Mouse (Mus musculus): Measurements from ENCODE around the gene Dnm1.

Gene Dnm1

DNA sequence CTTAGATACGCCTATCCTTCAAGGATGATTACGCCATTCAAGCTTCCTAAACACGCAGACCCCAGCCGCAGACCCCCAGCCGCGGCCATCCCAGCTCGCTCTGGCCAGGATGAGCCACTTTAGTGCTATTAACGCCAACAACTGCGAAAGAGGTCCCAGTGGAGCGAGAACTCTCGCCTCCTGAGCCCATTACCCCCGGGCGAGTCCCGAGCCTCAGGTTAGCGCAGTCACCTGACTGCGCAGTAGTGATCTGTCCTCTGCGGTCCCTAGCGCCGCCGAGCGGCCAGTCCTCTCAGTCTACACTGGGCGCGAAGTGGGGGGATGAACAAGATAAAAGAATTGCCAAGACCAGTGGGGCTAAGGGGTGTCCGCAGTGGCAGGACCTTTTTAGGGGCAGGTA, 8.3 kb upstream of the Dnm1 start:
- peak; percentile 81 for DNase-seq

DNA sequence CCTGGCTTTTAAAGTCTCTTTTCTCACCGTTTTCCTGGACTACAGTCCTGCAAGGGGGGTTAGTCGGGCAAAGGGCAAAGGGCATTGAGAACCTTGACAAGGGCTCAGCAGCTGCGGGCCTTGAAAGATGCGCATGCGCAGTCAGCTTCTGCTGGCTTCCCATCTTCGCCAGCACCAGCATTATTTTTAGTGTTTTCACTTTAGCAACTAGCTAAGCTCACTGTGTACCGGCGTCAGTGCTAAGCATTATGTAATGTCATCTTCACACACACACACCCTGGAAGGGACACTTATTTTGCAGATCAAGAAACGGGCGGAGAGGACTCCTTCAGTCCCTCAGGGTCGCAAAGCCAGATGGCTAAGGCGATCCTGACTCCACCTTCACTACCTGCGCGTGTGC, 7.6 kb upstream of the Dnm1 start:
- DNase-seq = peak; percentile 88

DNA sequence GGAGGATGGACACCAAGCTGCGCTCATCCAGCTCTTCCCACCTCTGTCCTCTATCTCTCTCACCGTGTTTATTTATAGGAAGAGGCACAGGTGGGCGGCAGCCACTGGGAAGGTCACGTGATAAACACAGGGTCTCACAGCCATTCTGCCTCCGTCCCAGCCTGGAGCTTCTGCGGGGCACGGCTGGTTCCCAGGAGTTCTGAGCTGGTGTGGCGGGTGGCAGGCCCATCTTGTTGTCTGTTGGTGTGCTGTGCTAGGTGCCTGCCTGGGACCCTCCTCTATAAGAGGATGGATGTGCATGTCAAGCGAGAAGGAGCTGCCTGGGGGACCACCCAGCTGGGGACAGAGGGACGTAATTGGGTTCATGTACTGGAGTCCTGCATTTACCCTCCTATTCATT, 5.2 kb upstream of the Dnm1 start:
- DNase-seq = no peak

DNA sequence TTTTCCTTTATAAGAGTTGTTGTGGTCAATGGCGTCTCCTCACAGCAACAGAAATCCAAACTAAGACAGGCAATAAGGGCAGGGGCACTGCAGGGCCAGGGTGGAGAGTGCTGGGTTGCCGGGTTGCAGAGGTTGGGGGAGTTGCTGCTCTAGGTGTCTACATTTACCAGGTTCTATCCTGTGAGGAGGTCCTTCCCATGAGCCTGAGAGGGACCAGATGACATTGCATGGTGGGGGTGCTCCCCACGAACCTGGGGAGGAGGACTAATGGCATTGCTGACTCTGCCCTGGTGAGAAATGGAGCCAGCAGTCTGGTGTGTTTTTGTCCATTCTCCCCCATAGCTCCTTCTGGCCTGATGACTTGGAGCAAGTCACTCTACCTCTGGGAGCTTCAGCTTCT, 4.6 kb upstream of the Dnm1 start:
- no peak for DNase-seq

DNA sequence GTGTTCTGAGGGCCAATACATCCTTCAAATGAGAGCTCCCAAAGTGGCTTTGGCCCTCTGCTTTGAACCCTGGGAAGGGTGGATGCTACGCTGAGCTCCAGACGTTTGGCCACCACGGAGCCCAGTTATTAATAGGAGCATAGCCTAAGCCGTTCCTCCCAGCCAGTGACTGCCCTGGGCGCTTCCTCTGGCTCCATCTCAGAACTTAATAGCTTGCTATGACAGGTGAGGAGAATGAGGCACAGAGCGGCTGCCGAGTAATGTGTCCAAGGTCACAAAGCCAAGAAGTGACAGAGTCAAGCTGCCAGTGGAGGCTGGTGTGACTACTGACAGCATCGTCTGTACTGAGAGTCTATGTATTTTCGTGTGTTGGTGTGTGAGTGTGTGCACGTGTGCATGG, 3.1 kb upstream of the Dnm1 start:
- no peak for DNase-seq

DNA sequence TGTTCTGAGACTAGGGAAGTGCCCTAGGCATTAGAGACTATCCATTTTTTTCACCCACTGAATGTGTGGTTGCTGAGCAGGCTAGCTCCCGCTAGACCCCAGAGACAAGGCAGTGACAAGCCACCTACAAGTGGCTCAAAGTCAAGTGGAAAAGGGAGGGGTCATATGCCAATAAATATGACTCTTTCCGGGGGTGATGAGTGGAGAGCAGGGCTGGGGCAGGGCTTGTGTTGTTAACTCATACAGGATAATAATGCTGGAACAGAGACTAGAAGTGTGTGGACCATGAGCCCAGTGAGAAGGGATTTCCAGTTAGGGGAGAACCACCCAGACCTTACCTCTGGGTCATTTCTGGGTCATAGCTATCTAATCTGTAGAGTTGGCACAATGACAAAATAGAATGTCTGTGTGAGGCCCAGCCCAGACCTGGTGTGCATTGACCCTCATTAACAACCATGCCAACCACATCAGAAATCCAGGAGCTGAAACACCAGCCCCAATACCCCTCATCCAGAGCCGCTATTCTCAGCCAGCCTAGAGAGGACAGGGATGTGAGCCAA, 1.3 kb upstream of the Dnm1 start:
- no peak for DNase-seq

DNA sequence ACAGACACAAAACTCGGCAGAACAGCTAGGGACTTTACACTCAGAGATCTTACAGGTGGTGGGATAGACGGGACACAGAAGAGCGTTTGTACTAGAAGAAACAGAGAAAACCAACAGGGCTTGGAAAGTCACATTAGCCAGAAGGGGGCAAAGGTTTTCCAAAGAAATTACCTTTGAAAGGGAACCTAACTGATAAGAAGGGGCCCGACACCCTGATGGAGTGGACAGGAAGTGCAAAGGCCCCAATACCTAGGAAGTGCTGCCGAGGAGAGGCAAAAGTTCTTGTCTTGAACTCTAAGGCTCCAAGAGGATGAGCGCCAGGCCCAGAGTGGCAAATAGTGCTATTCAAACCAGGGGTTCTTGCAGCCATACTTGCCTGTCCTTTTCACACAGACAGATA, 698 bp upstream of the Dnm1 start:
- DNase-seq = no peak

DNA sequence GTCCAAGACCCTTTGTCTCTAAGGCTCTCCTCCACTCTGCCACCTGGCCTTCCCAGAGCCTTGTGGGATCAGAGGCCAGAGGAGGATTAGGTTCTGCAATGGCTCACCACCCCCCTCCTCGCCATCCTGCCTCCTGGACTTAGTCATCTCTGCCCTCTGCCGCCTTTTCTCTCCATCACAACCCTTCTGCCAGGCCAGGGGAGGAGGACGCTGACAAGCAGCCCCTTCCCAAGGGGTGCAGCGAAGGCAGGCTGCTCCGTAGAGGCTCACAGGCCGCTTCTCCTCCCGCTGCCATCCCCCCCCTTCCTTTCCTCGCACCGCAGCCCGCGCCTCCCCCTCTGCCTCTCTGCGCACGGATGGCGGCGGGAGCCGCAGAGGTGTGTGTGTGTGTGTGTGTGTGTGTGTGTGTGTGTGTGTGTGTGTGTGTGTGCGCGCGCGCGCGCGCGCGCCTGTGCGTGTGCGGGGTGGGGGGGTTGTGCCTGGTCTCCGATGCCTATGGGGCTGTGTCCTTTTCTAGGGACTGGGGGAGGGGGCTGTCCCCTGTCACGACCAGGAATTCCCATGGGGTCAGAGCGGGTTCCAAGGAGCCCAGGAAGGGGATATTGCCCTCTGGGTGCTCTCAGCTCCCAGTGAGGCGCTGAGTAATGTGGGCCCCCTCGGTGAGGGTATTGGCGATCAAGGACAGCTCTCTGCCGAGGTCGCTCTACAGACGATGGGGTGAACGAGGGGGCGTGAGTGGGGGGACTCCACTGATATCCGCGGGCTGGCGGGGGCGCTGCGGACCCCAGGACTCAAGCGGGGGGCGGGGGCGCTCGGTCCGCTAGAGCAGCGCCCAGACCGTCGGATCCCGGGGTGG, 759 bp downstream of the Dnm1 start, which contains the start of gene Ciz1:
Gene Ciz1 (plus strand): TSS at position 177 of the 856 bp plus-strand sequence.
- DNase-seq = peak; percentile 62

DNA sequence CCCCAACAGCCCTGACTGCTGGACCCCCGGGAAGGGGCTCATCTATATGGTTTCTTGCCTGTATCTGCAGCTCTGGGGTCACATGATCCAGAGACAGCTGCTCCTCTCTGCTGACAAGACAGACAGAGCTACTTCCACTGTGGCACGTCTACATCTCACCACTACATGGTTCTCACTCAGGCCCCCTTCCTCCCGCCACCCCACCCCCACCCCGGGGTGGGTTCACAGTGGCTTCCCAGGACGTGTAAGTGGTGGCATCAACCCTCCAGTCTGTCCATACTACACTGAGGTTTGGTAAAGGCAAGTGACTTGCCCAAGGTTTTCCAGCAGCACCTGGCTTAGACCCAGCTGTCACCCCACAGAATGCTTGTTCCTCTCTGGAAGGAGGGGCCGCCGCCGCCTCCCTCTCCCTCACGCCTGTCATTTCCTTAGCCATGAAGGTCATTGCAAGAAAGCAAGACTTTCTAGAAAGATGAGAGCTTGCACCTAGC, 1.6 kb downstream of the Dnm1 start:
- peak; percentile 41 for DNase-seq

DNA sequence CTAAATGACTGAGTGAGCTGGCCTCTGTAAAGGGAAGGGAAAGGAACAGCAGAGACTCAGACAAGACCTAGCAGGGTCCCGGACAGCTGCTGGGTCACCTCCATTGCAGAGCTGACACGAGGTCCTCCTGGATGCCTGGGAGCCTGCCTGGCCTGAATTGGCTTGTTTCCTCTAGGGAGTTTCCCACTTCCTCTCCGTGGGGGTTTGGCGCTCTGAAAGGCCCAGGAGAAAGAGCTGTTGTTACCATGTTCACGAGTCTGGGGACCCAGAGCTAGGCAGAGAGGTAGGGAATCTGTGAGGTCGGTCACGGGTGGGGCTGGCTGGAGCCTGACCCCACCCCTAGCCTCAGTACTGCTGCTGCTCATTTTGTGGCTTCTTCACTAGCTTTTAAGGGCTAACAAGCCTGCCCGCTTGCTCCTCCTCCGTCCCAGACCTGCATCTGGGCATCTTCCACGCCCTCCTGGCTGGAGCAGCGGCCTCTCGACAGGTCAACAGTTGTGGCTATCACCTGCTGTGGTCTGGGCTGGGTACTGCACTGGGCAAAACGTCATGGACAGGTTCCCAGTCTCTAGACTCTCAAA, 2.6 kb downstream of the Dnm1 start:
- no peak for DNase-seq

DNA sequence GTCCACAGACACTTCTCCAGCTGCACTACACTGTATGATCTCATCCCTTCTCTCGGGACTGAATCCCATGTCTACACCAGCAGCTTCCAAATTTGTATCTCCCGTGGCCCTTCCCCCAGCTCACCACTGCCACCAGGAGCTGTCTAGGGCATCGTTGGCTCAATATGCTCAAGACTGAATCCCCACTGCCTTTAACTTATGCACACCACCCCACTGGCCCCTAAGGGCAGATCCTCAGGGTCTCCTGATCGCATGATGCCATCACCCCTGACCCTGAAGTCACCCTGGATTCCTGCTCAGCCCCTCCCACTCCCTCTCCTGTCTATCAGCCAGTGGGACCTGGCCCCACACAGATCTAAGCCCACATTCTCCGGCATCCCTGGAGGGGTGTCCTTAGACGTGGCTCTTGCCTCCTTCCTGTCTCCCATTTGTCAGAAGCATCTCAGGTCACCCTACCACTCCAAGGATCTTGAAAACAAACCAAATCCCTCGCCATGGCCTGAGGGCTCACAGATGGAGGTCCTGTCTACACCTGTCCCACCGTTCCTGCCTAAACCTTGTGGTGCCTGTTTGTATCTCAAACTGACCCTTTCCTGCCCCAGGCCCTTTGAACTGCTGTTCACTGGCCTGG, 3.4 kb downstream of the Dnm1 start:
- peak; percentile 62 for DNase-seq

DNA sequence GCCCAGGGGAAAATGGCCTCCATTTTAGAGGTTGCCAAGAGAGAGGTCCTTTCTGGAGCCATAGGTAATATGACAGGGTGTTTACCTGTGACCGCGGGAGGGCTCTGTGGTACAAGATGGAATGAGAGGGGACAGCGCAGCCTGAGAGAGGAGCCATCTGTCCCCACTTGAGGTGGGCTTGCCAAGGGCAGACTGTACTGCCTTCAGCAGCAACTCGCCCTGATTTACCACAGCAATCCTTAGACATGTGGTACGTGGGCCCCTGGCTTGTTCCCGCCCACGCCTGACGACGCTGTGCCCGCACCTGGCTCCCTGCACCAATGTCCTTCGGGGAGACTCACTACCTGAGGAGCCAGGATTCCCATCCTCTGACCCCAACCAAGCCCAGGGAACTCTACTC, 4.8 kb downstream of the Dnm1 start:
- DNase-seq = peak; percentile 79

DNA sequence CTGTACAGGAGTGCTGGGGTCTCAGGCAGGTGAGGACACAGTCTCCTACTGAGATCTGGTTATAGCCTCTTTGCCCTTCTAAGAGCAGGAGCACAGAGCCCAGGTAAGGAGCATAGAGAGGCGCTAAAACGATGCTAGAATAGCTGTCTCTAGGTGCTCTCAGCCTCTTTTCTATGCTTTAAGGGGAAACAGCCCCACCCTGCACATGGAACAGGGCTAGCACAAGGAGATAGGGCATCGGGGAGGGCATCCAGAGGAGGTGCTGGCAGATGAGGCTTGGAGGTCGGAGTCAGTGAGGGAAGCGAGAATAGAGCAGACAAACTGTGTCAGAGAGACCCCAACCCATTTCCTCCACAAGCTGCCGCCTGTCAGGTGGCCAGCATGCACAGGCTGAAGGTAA, 6.1 kb downstream of the Dnm1 start:
- DNase-seq = no peak

DNA sequence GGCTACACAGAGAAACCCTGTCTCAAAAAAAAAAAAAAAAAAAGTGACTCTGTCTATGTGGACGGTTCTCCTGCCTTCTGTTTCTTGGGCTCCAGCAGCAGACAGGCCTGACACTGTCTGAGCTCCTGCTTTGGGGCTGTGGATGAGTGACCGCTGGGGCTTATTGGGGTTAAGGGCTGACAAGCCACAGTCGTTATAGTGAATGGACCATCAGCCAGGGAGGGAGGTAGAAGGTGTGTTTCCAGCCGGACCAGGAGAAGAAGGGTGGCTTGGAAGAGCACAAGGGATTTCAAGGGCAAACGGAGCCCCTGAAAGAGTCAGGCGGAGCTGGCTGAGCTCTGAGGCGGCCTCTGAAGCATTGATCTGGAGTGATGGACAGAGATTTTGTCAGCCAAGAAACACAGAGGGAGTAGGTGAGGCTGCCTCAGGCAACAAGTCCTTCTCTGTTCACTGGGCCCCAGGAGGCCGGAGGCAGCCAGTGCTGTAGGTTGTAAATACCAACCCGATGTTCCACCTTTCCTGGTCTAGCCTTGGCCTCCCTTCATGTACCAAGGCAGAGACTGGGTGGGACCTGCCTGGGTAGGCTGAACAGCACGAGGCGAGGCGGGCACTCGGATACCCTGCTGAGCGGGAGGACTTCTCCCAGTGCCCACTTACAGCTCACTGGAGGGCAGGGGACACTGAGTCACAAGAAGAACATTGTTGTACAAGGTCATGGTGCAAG, 8.4 kb downstream of the Dnm1 start:
- no peak for DNase-seq

DNA sequence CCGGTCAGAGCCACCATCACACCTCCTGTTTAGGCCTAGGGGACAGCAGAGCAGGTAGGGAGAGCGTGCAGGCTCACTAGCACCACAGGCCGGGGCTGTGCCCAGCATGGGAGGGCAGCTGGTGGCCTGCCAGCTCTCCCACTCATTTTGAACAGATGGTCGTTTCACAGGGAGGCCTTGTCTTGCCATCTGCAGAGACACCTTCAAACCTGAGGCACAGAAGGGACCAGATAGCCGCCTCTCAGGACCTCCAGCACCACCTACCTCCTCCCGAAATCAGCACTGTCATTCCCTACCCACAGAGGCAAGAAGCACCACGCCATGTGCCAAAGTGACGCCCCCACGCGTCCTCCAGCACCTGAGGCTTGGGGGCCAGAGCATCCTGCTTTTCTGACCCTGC, 9.1 kb downstream of the Dnm1 start:
- peak; percentile 52 for DNase-seq

DNA sequence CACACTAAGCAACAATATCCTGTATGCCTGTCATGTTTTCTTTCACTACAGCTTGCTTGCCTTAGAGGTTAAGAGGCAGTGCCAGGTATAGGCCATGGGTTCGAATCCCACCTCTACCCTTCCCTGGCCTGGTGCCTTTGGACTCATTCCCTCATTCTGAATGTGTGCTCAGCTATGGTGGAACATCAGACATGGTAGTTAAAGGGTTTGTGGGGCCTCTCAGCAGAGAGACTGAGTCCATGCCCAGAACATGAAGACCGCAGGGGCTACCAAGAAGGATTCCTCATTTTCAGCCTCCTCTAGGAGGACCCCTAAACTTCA, 9.8 kb downstream of the Dnm1 start:
- no peak for DNase-seq

DNA sequence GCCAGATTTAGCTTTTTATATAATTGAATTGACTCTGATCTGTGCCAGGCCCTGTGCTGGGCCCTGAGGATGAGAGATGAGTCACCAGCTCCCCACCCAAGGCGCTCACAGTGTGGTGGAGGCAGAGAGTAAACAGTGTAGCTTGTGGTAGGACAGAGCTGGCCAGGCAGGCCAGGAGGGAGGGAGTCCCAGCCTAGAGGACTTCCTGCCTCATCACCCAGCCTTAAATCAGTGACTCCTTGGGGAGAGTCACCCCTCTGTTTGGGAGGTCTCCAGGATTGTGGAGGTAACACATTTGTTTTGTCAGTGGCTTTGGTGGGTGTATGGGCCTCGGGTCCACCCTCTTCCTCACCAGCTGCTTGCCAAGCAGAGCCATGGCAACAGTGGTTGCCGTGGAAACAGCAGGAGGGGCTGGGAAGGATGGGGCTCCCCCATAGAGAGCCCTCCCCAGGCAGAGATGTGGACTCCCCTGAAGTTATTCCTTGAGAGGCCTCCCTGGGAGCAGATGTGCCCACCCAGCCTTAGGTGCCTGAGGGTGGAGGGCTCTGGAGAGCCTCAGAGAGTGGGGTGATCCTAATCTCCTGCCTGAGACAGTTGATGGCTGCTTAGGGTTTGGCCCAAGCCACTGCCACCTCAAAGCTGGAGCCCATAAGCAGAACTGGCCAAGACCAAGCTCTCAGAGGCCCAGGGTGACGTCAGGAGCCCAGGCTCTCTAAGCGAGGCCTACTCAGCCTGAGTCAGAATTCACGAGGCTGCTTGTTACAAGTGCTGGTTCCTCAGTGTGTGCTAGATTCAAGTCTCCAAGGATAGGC, 10.4 kb downstream of the Dnm1 start:
- peak; percentile 84 for DNase-seq

DNA sequence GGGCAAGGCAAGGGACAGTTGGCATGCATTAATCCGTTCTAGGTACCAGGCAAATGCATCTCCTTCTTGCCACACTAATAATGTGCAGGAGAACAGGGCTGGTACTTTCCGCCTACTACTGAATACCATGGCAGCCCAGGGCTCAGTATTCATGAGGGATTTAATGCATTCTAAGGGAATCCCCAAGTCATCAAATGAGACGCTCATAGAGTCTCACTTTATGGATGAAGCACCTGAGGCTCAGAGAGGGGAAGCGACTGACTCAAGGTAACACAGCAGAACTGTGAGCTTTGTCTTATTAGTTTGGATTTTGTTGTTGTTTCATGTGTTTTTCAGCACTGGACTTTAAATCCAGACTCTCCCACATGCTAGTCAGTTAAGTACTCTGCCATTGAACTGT, 11.1 kb downstream of the Dnm1 start:
- DNase-seq = no peak

DNA sequence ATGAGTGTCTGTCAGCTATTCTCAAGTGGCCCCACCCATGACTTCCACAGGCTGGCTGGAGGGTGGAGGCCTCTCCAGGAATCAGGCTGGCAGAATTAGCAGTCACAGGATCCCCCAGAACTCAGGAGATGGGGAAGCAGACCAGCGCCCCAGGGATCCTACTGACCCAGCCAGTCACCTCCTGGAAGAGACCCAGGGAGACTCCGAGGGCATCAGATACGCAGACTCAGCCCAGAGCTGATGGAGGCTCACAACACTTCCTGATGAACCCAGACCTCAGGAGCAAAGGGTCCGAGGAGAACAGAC, 11.6 kb downstream of the Dnm1 start:
- no peak for DNase-seq

DNA sequence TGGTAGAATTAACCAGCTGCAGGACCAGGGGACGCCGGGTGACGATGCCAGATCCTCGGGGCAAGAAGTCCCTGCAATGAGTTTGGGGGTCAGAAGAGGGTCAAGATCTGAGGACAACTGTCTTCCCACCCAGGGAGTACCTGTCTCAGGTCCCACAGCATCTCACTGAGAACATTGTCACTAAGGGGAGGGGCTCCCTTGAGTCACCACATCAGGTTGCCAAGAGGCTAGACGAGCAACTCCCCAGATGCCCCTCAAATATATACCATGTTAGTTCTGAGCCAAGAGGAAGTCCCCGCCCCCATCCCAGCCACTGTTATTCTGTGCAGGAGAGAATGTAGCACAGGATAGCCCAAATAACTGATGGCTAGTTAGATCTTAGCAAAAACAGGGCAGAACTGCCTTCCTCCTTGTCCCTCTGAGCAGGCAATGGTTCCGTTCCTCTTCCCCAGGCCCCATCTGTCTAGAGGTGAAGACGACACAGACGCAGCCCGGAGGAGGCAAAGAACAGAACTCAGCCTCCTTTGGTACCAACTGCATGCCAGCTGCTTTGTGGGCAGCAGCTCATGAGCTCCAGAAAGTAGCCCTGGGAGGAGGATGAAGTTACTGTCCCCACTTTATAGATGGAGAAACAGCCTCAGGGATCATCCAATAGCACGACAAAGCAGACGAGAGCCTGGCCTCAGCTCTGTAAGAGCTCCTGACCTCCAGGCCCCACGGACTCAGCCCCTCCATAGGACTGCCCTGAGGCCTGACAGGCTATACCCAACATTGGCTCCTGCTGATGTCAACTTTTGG, 12.1 kb downstream of the Dnm1 start:
- DNase-seq = peak; percentile 79

DNA sequence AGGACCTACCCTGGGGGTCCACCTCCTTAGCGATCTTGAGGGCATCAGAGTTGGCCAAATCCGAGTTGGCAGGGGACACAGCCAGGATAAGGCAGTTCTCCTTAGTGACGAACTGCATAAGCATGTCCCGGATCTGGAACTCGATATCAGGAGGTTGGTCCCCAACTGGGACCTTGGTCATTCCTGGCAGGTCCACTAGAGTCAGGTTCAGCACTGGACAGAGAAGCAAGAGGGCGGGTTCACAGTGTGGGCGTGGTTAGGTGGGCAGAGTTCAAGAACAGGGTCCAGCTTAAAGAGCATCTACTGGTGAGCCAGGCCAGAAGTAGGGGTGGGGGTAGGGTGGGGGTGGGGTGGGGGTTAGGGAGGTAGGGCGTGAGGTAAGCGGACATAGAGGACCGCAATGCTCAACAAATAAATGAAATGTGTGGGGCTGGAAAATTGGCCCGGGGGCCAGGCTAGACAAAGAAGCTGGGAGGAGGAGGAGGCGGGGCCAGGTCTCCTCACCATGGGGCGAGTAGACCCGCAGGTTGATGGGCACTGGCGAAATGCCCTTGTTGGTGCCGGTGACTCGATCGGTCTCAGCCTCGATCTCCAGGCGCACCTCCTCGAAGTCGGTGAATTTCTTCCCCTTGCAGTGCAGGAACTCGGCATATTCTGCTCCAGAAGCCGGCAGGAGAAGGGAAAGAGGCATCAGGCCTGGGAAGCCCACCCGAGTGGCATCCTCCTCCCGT, 13.1 kb downstream of the Dnm1 start:
- DNase-seq = no peak

Data from layer of hippocampus, adult 9-11 months (tissue).